Mouse (Mus musculus) hindbrain, postnatal 0 days (tissue): ENCODE measurements around the gene Lztr1. TPM values are rescaled to one million over a fixed set of nuclear protein-coding genes. Genes with fewer than 3 reads are reported as not detected.
A peak's percentile ranks its signal among the peaks of the same experiment; 100 is the strongest.
"Not testable (repeated sequence)": the region's sequence is repeated elsewhere in the genome, so short reads cannot be mapped to it uniquely, and the experiment has no call there.

ENCODE experiments used
- ATAC-seq: fragments of 200-750 bp; cut with Nextera tagmentation; 2 replicates; pipeline ENCODE4 v1.8.0; 2017; ENCODE audit warnings: mild to moderate bottlenecking, moderate TSS enrichment, moderate library complexity
- DNase-seq: peaks from one replicate; pipeline ENCODE4 v3.0.0-alpha.2; 2015; ENCODE audit warnings: low spot score
- H3K27ac ChIP-seq: fragments of 300-500 bp; sonication (generic); 2 replicates; pipeline ENCODE4 v1.5.1; 2014; ENCODE audit warnings: mild to moderate bottlenecking
- H3K27me3 ChIP-seq: fragments of 300-500 bp; sonication (generic); 2 replicates; pipeline ENCODE4 v1.6.1; 2014; ENCODE audit warnings: low read length, mixed read lengths; ENCODE audit not compliant: insufficient read depth
- H3K36me3 ChIP-seq: fragments of 300-500 bp; sonication (generic); 2 replicates; pipeline ENCODE4 v1.6.1; 2014; ENCODE audit warnings: low read length, mixed read lengths; ENCODE audit not compliant: insufficient read depth
- H3K4me1 ChIP-seq: fragments of 300-500 bp; sonication (generic); 2 replicates; pipeline ENCODE4 v1.6.1; 2014; ENCODE audit warnings: antibody characterized with exemption, low read length, mixed read lengths; ENCODE audit not compliant: insufficient read depth
- H3K4me2 ChIP-seq: fragments of 300-500 bp; sonication (generic); 2 replicates; pipeline ENCODE4 v1.6.1; 2014; ENCODE audit warnings: low read depth, mild to moderate bottlenecking, low read length, moderate library complexity, mixed read lengths
- H3K4me3 ChIP-seq: fragments of 300-500 bp; sonication (generic); 2 replicates; pipeline ENCODE4 v1.5.1; 2014; ENCODE audit warnings: low read length
- H3K9ac ChIP-seq: fragments of 300-500 bp; sonication (generic); replicated peaks from 2 replicates; pipeline ENCODE4 v1.6.1; 2014; ENCODE audit warnings: mild to moderate bottlenecking, low read length, moderate library complexity, mixed read lengths
- H3K9me3 ChIP-seq: fragments of 300-500 bp; sonication (generic); 2 replicates; pipeline ENCODE4 v1.6.1; 2016; ENCODE audit warnings: low read length, mixed read lengths
- CTCF ChIP-seq: IDR thresholded peaks from 2 replicates; pipeline ENCODE4 v1.5.1; 2016; ENCODE audit warnings: antibody characterized with exemption, control low read depth, low read depth
- WGBS: fragments of 180-500 bp; shearing (Covaris S2); extraction: QIAGEN DNeasy Blood & Tissue Kit; methylation state at CpG from one replicate; pipeline ENCODE4 v1.1.7; 2014; 5-methylcytosine and 5-hydroxymethylcytosine counted together
- polyA plus RNA-seq: library from polyadenylated mRNA; unstranded; fragments of >200 nt; fragmentation: Nextera tagmentation; extraction: Ambion mirVana; gene quantifications from 2 replicates; pipeline ENCODE4 v1.2.1, GENCODE M21; 2015
- total RNA-seq: library from RNA; depleted of rRNA; stranded (reverse); fragments of >200 nt; gene quantifications from 2 replicates; pipeline ENCODE4 v1.2.3, GENCODE M21; 2014

Lztr1 gene
- total and polyA plus RNA-seq, 2 experiments from 2014 or later = 82.2 to 279 TPM

- DNase-seq (no peak), ATAC-seq (no peak)
- no peak overlapping the region for H3K27ac ChIP-seq
- H3K4me2 ChIP-seq = no peak overlapping the region
- H3K9me3 ChIP-seq = no peaks in the 10 kb centered on the region
- H3K36me3 ChIP-seq = no peaks in the 10 kb centered on the region
- H3K4me3 ChIP-seq = no peak overlapping the region
- H3K27me3 ChIP-seq = no peaks in the 10 kb centered on the region
- 85% methylated on average over 7 of the region's 7 CpGs for WGBS
- no peak overlapping the region for H3K9ac ChIP-seq
- H3K4me1 ChIP-seq = no peaks in the 10 kb centered on the region
- TF ChIP-seq CTCF = no peak
Measured at GRCm38 (mm10) chr16:17552837-17553236, 44.3 kb downstream of the Lztr1 start.

GRCm38 (mm10) chr16:17553910-17554685, 45.6 kb downstream of the Lztr1 start:
- Histone ChIP-seq H3K9me3 (no peaks in the 10 kb centered on the region), H3K4me2 (peak overlapping the region; percentile 46), H3K27ac (peak overlapping the region; percentile 65), H3K27me3 (no peaks in the 10 kb centered on the region), H3K9ac (no peak overlapping the region), H3K36me3 (no peaks in the 10 kb centered on the region), H3K4me1 (0 out of 2 replicates have a peak, but pooled peaks cover 8% of the 10 kb centered on the region), H3K4me3 (peak overlapping the region; percentile 13)
- no peak for TF ChIP-seq CTCF
- peak; percentile 91 for ATAC-seq
- DNase-seq = peak; percentile 69
- 4% methylated on average over 18 of the region's 18 CpGs for WGBS

DNA sequence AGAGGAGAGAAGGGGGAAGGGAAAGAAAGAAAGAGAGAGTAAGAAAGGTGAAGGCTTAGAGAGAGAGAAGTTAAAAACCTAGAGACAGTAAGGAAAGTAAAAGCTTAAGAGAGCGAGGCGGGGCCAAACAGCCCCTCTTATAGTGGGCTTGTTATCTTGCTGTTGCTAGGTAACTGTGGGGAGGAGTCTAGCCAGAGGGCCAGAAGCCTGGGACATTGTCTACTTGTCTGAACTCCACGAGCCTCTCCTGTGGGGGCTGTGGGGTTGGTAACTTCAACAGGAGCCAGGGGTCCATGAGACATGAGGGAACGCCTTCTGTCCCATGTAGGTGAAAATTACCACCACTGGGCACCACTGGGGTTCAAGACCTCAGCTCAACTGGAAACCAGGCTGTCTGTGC, 46.2 kb downstream of the Lztr1 start:
- not testable (repeated sequence) for H3K9me3 ChIP-seq, H3K36me3 ChIP-seq, H3K27me3 ChIP-seq, H3K9ac ChIP-seq, H3K4me2 ChIP-seq, ATAC-seq, H3K4me3 ChIP-seq, DNase-seq, H3K4me1 ChIP-seq
- peak overlapping the region; percentile 65; the same call in 1 of the 2 replicates for H3K27ac ChIP-seq
- WGBS = 24% methylated on average over 4 of the region's 4 CpGs

GRCm38 (mm10) chr16:17556180-17556579, 47.7 kb downstream of the Lztr1 start:
- Histone ChIP-seq H3K36me3 (no peaks in the 10 kb centered on the region), H3K4me1 (peaks cover 8% of the 10 kb centered on the region; the same call in 1 of the 2 replicates), H3K9me3 (no peaks in the 10 kb centered on the region), H3K27me3 (no peaks in the 10 kb centered on the region), H3K27ac (no peak overlapping the region), H3K4me3 (no peak overlapping the region), H3K4me2 (no peak overlapping the region), H3K9ac (no peak overlapping the region)
- WGBS = 84% methylated on average over 4 of the region's 4 CpGs
- ATAC-seq (no peak), DNase-seq (no peak)
- no peak for TF ChIP-seq CTCF

DNA sequence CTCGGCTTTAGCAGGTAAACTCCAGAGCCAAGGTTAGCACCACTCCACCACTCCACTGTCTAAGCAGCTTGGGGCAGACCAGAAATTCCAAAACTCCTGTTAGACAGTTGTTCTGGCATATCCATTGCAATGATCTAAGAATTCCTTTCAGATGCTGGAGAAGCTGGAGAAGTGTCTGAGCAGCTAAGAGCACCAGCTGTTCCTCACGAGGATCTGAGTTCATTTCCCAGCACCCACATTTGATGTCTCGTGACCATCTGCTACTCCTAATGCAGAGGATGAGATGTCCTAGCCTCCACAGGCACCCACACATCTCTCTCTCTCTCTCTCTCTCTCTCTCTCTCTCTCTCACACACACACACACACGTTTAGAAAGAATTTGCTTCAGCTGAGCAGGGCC, 48.4 kb downstream of the Lztr1 start:
- ATAC-seq = no peak

GRCm38 (mm10) chr16:17557947-17558480, 49.5 kb downstream of the Lztr1 start:
- H3K36me3 ChIP-seq = no peaks in the 10 kb centered on the region
- H3K9me3 ChIP-seq = no peaks in the 10 kb centered on the region
- 0% methylated on average over 5 of the region's 5 CpGs for WGBS
- TF ChIP-seq CTCF = peak; percentile 99
- no peaks in the 10 kb centered on the region for H3K27me3 ChIP-seq
- peak; percentile 37; the same call in 1 of the 2 replicates for ATAC-seq
- H3K9ac ChIP-seq = no peak overlapping the region
- 0 out of 2 replicates have a peak overlapping the region, but pooled peaks have one; percentile 6 for H3K4me2 ChIP-seq
- peaks cover 16% of the 10 kb centered on the region; the same call in 1 of the 2 replicates for H3K4me1 ChIP-seq
- no peak overlapping the region for H3K4me3 ChIP-seq
- peak; percentile 81 for DNase-seq
- no peak overlapping the region for H3K27ac ChIP-seq

More for the DNA sequence above, 48.4 kb downstream of the Lztr1 start:
- no peaks in the 10 kb centered on the region for H3K36me3 ChIP-seq
- no peak overlapping the region for H3K27ac ChIP-seq
- H3K4me2 ChIP-seq = no peak overlapping the region
- WGBS = 63% methylated on average over 4 of the region's 4 CpGs
- TF ChIP-seq CTCF = no peak
- no peak overlapping the region for H3K4me3 ChIP-seq
- peaks cover 15% of the 10 kb centered on the region; the same call in 1 of the 2 replicates for H3K4me1 ChIP-seq
- no peak for DNase-seq
- H3K9me3 ChIP-seq = no peaks in the 10 kb centered on the region
- no peak overlapping the region for H3K9ac ChIP-seq
- H3K27me3 ChIP-seq = no peaks in the 10 kb centered on the region

DNA sequence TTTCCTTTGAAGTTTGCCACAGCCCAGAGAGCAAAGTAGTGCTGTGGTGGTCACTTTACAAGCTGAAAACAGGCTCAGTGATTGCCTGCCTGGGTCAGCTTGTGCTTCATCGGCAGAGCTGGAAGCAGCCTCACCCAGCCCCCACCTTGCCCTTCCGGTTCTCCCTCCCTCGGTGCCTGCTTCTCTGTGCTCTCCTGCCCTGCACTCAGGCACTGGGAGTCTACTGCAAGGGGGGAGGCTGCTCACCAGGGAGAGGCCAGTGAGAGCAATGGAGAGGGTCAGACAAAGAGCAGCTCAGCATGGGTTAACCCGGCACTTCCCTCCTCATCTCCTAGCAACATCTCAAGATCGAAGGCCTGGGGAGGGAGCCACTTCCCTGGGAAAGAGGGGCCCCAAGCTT, 50.3 kb downstream of the Lztr1 start:
- ATAC-seq (no peak), DNase-seq (no peak)
- H3K9ac ChIP-seq = no peak overlapping the region
- H3K36me3 ChIP-seq = no peaks in the 10 kb centered on the region
- no peak overlapping the region for H3K27ac ChIP-seq
- H3K27me3 ChIP-seq = no peaks in the 10 kb centered on the region
- H3K4me1 ChIP-seq = peaks cover 16% of the 10 kb centered on the region; the same call in 1 of the 2 replicates
- TF ChIP-seq CTCF = no peak
- no peaks in the 10 kb centered on the region for H3K9me3 ChIP-seq
- H3K4me3 ChIP-seq = no peak overlapping the region
- H3K4me2 ChIP-seq = peak overlapping the region; percentile 6; the same call in 1 of the 2 replicates
- 0% methylated on average over 5 of the region's 5 CpGs for WGBS
